Mouse (Mus musculus) ES-E14 (cell line): ENCODE results near the gene Ttn. TPM values are rescaled to one million over a fixed set of nuclear protein-coding genes. Genes with fewer than 3 reads are reported as not detected.

Source experiments
- DNase-seq: peaks from one replicate; pipeline ENCODE4 v3.0.0-alpha.2; 2013; ENCODE audit warnings: low read depth, low spot score
- H3K27ac ChIP-seq: 2 replicates; pipeline ENCODE4 v1.5.1; 2012; ENCODE audit warnings: low read depth, mild to moderate bottlenecking, low read length, moderate library complexity, mixed read lengths; ENCODE audit not compliant: poor library complexity, insufficient read depth, severe bottlenecking
- H3K36me3 ChIP-seq: 2 replicates; pipeline ENCODE4 v1.6.1; 2012; ENCODE audit warnings: mild to moderate bottlenecking, low read length, moderate library complexity, mixed read lengths; ENCODE audit not compliant: control insufficient read depth, poor library complexity, insufficient read depth, severe bottlenecking
- H3K4me1 ChIP-seq, 2 experiments: fragments of 150-350 bp in 1 of 2; sonication (generic) in 1 of 2; 2 replicates each; pipeline ENCODE4 v1.6.1; 2012; ENCODE audit warnings: low read length in 2 of 2, mild to moderate bottlenecking in 1 of 2, mixed read lengths in 1 of 2; ENCODE audit not compliant: control insufficient read depth in 2 of 2, insufficient read depth in 2 of 2, poor library complexity in 1 of 2
- H3K4me3 ChIP-seq, 2 experiments: fragments of 150-350 bp in 1 of 2; sonication (generic) in 1 of 2; 2 replicates each; pipeline ENCODE4 v1.5.1; 2012; ENCODE audit warnings: low read length in 2 of 2, low read depth in 1 of 2, mild to moderate bottlenecking in 1 of 2, mixed read lengths in 1 of 2; ENCODE audit not compliant: insufficient read depth in 1 of 2, poor library complexity in 1 of 2, severe bottlenecking in 1 of 2
- H3K9ac ChIP-seq: 2 replicates; pipeline ENCODE4 v1.6.1; 2012; ENCODE audit warnings: low read depth, mild to moderate bottlenecking, low read length, mixed read lengths; ENCODE audit not compliant: poor library complexity, insufficient read depth, severe bottlenecking
- H3K9me3 ChIP-seq: fragments of 150-350 bp; sonication (generic); 2 replicates; pipeline ENCODE4 v1.6.1; 2012; ENCODE audit warnings: low read depth, mild to moderate bottlenecking, low read length; ENCODE audit not compliant: control insufficient read depth, insufficient read depth
- CHD2 ChIP-seq: IDR thresholded peaks from 2 replicates; pipeline ENCODE4 v1.6.1; 2014; ENCODE audit warnings: mild to moderate bottlenecking, low read depth, low read length, inconsistent platforms
- HCFC1 ChIP-seq: IDR thresholded peaks from 2 replicates; pipeline ENCODE4 v1.6.1; 2012; ENCODE audit warnings: low read length, inconsistent platforms, borderline replicate concordance; ENCODE audit not compliant: insufficient read depth
- MAFK ChIP-seq: IDR thresholded peaks from 2 replicates; pipeline ENCODE4 v1.6.1; 2014; ENCODE audit warnings: mild to moderate bottlenecking, low read depth, low read length, inconsistent platforms; ENCODE audit not compliant: insufficient read depth
- ZC3H11A ChIP-seq: IDR thresholded peaks from 2 replicates; pipeline ENCODE4 v1.6.1; 2012; ENCODE audit warnings: low read depth, mild to moderate bottlenecking, inconsistent platforms, low read length, borderline replicate concordance
- ZNF384 ChIP-seq: IDR thresholded peaks from 2 replicates; pipeline ENCODE4 v1.6.1; 2012; ENCODE audit warnings: low read depth, low read length, inconsistent platforms
- in situ Hi-C, 2 experiments: fragments of 600-800 bp; cut with MboI; formaldehyde crosslinking; loops; one replicate each; pipeline ENCODE4 v1.15.1; 2025; ENCODE audit warnings: low sequenced_read_pairs in 2 of 2, inconsistent platforms in 1 of 2; ENCODE audit not compliant: unreplicated experiment in 2 of 2
- total RNA-seq: library from RNA; depleted of rRNA; stranded (reverse); fragments of 300-350 nt; gene quantifications from 2 replicates; pipeline ENCODE4 v1.2.3, GENCODE M21; 2012

The Ttn gene
- total RNA-seq, 1 experiment, result 19.9 TPM

GRCm38 (mm10) chr2:76762154-76762553, 220.2 kb downstream of the Ttn start:
- Histone ChIP-seq H3K4me3 (no peak overlapping the region), H3K9ac (no peak overlapping the region), H3K36me3 (peaks cover 10% of the 10 kb centered on the region), H3K9me3 (no peaks in the 10 kb centered on the region), H3K4me1 (no peaks in the 10 kb centered on the region), H3K27ac (no peak overlapping the region)
- in situ Hi-C loops, result no loop called here
- no peak for DNase-seq
- TF ChIP-seq MAFK (no peak), ZNF384 (no peak), HCFC1 (no peak), CHD2 (no peak), ZC3H11A (no peak)

GRCm38 (mm10) chr2:76756461-76756860, 225.9 kb downstream of the Ttn start:
- no peaks in the 10 kb centered on the region for H3K9me3 ChIP-seq
- TF ChIP-seq MAFK (no peak), ZC3H11A (no peak), CHD2 (no peak), HCFC1 (no peak), ZNF384 (no peak)
- no peak for DNase-seq
- in situ Hi-C loops, result no loop called here
- H3K9ac ChIP-seq, result no peak overlapping the region
- no peak overlapping the region for H3K4me3 ChIP-seq
- no peak overlapping the region for H3K27ac ChIP-seq
- H3K36me3 ChIP-seq, result peaks cover 11% of the 10 kb centered on the region; the same call in 1 of the 2 replicates
- H3K4me1 ChIP-seq, result no peaks in the 10 kb centered on the region

- no peak overlapping the region for H3K4me3 ChIP-seq
- H3K9me3 ChIP-seq, result no peaks in the 10 kb centered on the region
- H3K36me3 ChIP-seq, result peaks cover 11% of the 10 kb centered on the region
- TF ChIP-seq CHD2, result no peak
- no peak for TF ChIP-seq MAFK
- TF ChIP-seq ZC3H11A, result no peak
- in situ Hi-C loops, result no loop called here
- no peak overlapping the region for H3K9ac ChIP-seq
- no peak overlapping the region for H3K27ac ChIP-seq
- no peaks in the 10 kb centered on the region for H3K4me1 ChIP-seq
- no peak for DNase-seq
These were observed 230.4 kb downstream of the Ttn start for GRCm38 (mm10) chr2:76751993-76752392.

GRCm38 (mm10) chr2:76749341-76750110, 232.8 kb downstream of the Ttn start:
- Histone ChIP-seq H3K4me3 (no peak overlapping the region), H3K9me3 (no peaks in the 10 kb centered on the region; the same call in 1 of the 2 replicates), H3K27ac (no peak overlapping the region), H3K36me3 (peaks cover 15% of the 10 kb centered on the region), H3K4me1 (no peaks in the 10 kb centered on the region), H3K9ac (no peak overlapping the region)
- in situ Hi-C loops, result no loop called here
- TF ChIP-seq CHD2 (no peak), HCFC1 (no peak), MAFK (no peak), ZC3H11A (no peak), ZNF384 (no peak)
- no peak for DNase-seq

- Histone ChIP-seq H3K9ac (no peak overlapping the region), H3K4me3 (no peak overlapping the region), H3K36me3 (peaks cover 15% of the 10 kb centered on the region), H3K4me1 (no peaks in the 10 kb centered on the region), H3K27ac (no peak overlapping the region), H3K9me3 (no peaks in the 10 kb centered on the region; the same call in 1 of the 2 replicates)
- in situ Hi-C loops, result no loop called here
- no peak for DNase-seq
- TF ChIP-seq ZC3H11A (no peak), CHD2 (no peak), HCFC1 (no peak), ZNF384 (no peak), MAFK (no peak)
These were observed 233.7 kb downstream of the Ttn start for GRCm38 (mm10) chr2:76748696-76749095.
